Mouse (Mus musculus): ENCODE data around the gene P3h4. TPM values are rescaled to one million over a fixed set of nuclear protein-coding genes. Genes with fewer than 3 reads are reported as not detected.

Gene P3h4
- polyA plus RNA-seq, 1 experiment from 2014 or later, result 54.5 TPM

DNA sequence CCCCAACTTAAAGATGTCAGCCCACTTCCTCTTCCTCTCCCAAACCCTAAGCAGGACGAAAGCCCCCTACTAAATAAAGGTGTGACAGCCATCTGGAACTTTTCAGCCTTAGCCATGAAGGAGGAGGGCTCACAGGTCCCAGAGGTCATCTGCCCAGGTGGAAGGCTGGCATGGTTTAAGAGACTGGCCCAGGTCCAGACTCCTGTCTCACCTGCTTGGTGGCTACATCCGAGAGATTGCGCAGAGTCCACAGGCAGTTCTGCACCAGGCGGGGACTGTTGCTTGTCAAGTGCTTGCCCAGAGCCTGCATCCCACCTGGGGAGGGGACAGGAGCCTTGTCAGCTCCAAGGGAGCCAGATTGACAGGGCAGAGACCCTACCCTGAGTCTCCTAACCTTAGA lies 35.3 kb downstream of the P3h4 start:
- DNase-seq (ENCODE audit: low spot score), result no peak
- no peak for ATAC-seq (replicated peaks; ENCODE audit: low FRiP score, low read depth)
- WGBS, result 83% methylated on average over 4 of the region's 4 CpGs
- Histone ChIP-seq H3K9ac (ENCODE audit: low read depth, low read length) (no peak overlapping the region), H3K4me3 (replicated peaks; ENCODE audit: low read depth, low read length) (no peak overlapping the region), H3K4me2 (ENCODE audit: low read length) (no peak overlapping the region), H3K4me1 (replicated peaks; ENCODE audit: insufficient read depth, low read length) (no peaks in the 10 kb centered on the region), H3K36me3 (ENCODE audit: insufficient read depth, low read length) (peaks cover 69% of the 10 kb centered on the region), H3K27me3 (ENCODE audit: insufficient read depth, low read length) (no peaks in the 10 kb centered on the region), H3K9me3 (replicated peaks; ENCODE audit: low read length) (no peaks in the 10 kb centered on the region), H3K27ac (no peak overlapping the region)
- no peak for TF ChIP-seq CTCF (IDR thresholded peaks at IDR 0.05; ENCODE audit: low read depth)

DNA sequence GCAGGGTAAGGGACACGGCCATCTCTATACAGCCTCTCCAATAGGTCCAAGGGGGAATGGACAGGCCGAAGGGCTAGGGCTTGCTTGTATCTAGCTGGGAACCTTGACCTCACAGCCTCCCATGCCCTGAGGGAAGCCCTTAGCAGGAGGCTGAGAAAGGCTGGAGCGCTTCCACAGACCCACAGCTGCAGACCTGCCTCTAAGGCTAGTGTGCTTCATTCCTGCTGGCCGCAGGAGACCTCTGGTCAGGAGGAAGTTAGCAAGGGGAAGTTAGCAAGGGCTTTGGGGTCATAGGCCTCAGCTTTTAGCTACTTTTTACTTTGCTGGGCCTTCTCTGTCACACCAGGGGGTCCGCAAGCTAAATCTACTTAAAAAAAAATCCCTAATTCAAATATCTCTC lies 36.2 kb downstream of the P3h4 start:
- TF ChIP-seq CTCF (IDR thresholded peaks at IDR 0.05; ENCODE audit: low read depth), result no peak

GRCm38 (mm10) chr11:100377989-100378388 lies 36.6 kb downstream of the P3h4 start:
- Histone ChIP-seq H3K27me3 (ENCODE audit: insufficient read depth, low read length) (no peaks in the 10 kb centered on the region), H3K4me3 (replicated peaks; ENCODE audit: low read depth, low read length) (no peak overlapping the region), H3K4me1 (replicated peaks; ENCODE audit: insufficient read depth, low read length) (no peaks in the 10 kb centered on the region), H3K9me3 (replicated peaks; ENCODE audit: low read length) (no peaks in the 10 kb centered on the region), H3K4me2 (ENCODE audit: low read length) (no peak overlapping the region), H3K27ac (no peak overlapping the region), H3K9ac (ENCODE audit: low read depth, low read length) (no peak overlapping the region), H3K36me3 (ENCODE audit: insufficient read depth, low read length) (peaks cover 72% of the 10 kb centered on the region)
- WGBS, result 95% methylated on average over 14 of the region's 14 CpGs
- ATAC-seq (replicated peaks; ENCODE audit: low FRiP score, low read depth) (no peak), DNase-seq (ENCODE audit: low spot score) (no peak)
- TF ChIP-seq CTCF (IDR thresholded peaks at IDR 0.05; ENCODE audit: low read depth), result no peak

More for the DNA sequence above, 36.2 kb downstream of the P3h4 start:
- WGBS, result 85% methylated on average over 5 of the region's 5 CpGs
- Histone ChIP-seq H3K4me3 (replicated peaks; ENCODE audit: low read depth, low read length) (no peak overlapping the region), H3K4me2 (ENCODE audit: low read length) (no peak overlapping the region), H3K27ac (no peak overlapping the region), H3K9ac (ENCODE audit: low read depth, low read length) (no peak overlapping the region), H3K9me3 (replicated peaks; ENCODE audit: low read length) (no peaks in the 10 kb centered on the region), H3K27me3 (ENCODE audit: insufficient read depth, low read length) (no peaks in the 10 kb centered on the region), H3K4me1 (replicated peaks; ENCODE audit: insufficient read depth, low read length) (no peaks in the 10 kb centered on the region), H3K36me3 (ENCODE audit: insufficient read depth, low read length) (peaks cover 73% of the 10 kb centered on the region)
- no peak for ATAC-seq (replicated peaks; ENCODE audit: low FRiP score, low read depth)
- no peak for DNase-seq (ENCODE audit: low spot score)

DNA sequence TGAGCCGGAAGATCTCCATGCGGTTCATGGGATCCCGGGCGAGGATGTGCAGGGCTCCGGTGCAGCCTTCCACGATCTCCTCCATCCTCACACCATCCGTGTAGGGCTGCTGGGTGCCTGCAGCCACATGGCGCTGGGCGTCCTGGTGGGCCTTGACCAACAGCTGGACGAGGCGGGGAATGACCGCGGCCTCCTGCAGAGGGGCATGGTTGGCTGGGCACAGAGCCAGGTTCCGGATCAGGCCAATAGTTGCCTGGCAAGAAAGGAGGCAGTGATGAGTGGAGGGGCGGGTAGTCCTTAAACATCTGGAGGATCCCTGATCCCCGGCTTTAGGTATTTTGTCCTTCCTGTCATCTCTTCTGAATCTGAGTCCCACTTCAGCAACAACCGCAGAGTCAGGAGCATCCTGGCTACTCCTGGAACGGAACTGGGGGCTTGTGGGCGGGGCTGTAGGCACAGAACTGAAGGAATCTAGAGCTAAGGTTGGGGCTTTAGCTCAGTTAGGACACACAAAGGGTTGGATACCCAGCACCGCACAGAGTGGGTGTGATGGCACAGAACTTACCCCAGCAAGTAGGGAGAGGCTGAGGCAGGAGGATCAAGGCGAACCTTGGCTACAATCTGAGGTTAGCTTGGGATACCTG lies 37.8 kb downstream of the P3h4 start:
- peaks cover 72% of the 10 kb centered on the region for H3K36me3 ChIP-seq (ENCODE audit: insufficient read depth, low read length)
- H3K27me3 ChIP-seq (ENCODE audit: insufficient read depth, low read length), result no peaks in the 10 kb centered on the region
- H3K9ac ChIP-seq (ENCODE audit: low read depth, low read length), result no peak overlapping the region
- WGBS, result 87% methylated on average over 21 of the region's 21 CpGs
- TF ChIP-seq CTCF (IDR thresholded peaks at IDR 0.05; ENCODE audit: low read depth), result no peak
- no peaks in the 10 kb centered on the region for H3K9me3 ChIP-seq (replicated peaks; ENCODE audit: low read length)
- no peak for DNase-seq (ENCODE audit: low spot score)
- H3K4me3 ChIP-seq (replicated peaks; ENCODE audit: low read depth, low read length), result no peak overlapping the region
- ATAC-seq (replicated peaks; ENCODE audit: low FRiP score, low read depth), result no peak
- H3K27ac ChIP-seq, result no peak overlapping the region
- no peaks in the 10 kb centered on the region for H3K4me1 ChIP-seq (replicated peaks; ENCODE audit: insufficient read depth, low read length)
- H3K4me2 ChIP-seq (ENCODE audit: low read length), result no peak overlapping the region

DNA sequence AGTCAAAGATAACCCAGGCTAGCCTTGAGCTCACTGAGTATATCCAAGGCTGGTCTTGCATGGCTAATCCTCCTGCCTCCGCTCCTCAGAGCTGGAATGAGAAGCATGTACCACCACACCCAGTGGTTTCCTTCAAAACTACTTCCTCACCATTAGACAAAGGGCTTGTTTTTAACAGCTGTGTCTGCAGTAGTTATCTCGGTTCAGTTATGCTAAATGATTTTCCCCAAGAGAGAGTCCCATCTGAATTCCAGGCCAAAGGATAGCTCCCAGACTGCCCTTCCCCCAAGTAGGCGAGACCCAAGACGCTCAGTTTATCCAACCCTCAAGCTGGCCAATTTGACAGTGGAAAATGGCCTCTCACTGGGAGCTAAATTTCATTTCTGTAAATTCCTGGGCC lies 38.6 kb downstream of the P3h4 start:
- H3K27ac ChIP-seq, result 0 out of 2 replicates have a peak overlapping the region, but pooled peaks have one; percentile 8
- ATAC-seq (replicated peaks; ENCODE audit: low FRiP score, low read depth), result no peak
- no peaks in the 10 kb centered on the region for H3K9me3 ChIP-seq (replicated peaks; ENCODE audit: low read length)
- no peak overlapping the region for H3K9ac ChIP-seq (ENCODE audit: low read depth, low read length)
- no peak overlapping the region for H3K4me2 ChIP-seq (ENCODE audit: low read length)
- 71% methylated on average over 4 of the region's 4 CpGs for WGBS
- H3K36me3 ChIP-seq (ENCODE audit: insufficient read depth, low read length), result peaks cover 73% of the 10 kb centered on the region
- H3K27me3 ChIP-seq (ENCODE audit: insufficient read depth, low read length), result no peaks in the 10 kb centered on the region
- no peak overlapping the region for H3K4me3 ChIP-seq (replicated peaks; ENCODE audit: low read depth, low read length)
- DNase-seq (ENCODE audit: low spot score), result no peak
- TF ChIP-seq CTCF (IDR thresholded peaks at IDR 0.05; ENCODE audit: low read depth), result no peak
- H3K4me1 ChIP-seq (replicated peaks; ENCODE audit: insufficient read depth, low read length), result no peaks in the 10 kb centered on the region

DNA sequence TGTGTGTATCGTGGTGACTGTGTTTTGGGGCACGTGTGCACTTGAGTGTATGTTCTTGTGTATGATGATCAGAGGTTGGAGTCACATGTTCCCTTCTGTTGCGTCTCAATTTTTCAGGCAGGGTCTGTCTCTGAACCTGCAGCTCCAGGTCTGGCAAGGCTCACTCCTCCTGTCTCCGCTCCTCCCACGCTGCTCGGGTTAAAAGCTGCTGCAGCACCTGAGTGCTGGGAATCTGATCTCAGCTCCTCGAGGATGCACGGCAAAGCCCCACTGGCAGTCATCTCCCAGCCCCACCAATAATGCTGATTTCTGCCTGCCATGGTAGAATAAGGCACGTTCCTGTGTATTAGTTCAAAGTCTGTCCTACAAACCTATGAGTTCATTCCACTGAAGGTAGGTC lies 39.5 kb downstream of the P3h4 start:
- peaks cover 81% of the 10 kb centered on the region for H3K36me3 ChIP-seq (ENCODE audit: insufficient read depth, low read length)
- ATAC-seq (replicated peaks; ENCODE audit: low FRiP score, low read depth), result no peak
- no peaks in the 10 kb centered on the region for H3K9me3 ChIP-seq (replicated peaks; ENCODE audit: low read length)
- no peak for DNase-seq (ENCODE audit: low spot score)
- no peak overlapping the region for H3K9ac ChIP-seq (ENCODE audit: low read depth, low read length)
- no peak overlapping the region for H3K27ac ChIP-seq
- no peak for TF ChIP-seq CTCF (IDR thresholded peaks at IDR 0.05; ENCODE audit: low read depth)
- no peak overlapping the region for H3K4me2 ChIP-seq (ENCODE audit: low read length)
- WGBS, result 81% methylated on average over 9 of the region's 9 CpGs
- H3K4me3 ChIP-seq (replicated peaks; ENCODE audit: low read depth, low read length), result no peak overlapping the region
- H3K4me1 ChIP-seq (replicated peaks; ENCODE audit: insufficient read depth, low read length), result no peaks in the 10 kb centered on the region
- H3K27me3 ChIP-seq (ENCODE audit: insufficient read depth, low read length), result no peaks in the 10 kb centered on the region

All from kidney, postnatal 0 days (tissue).